Mouse (Mus musculus) induced T-regulatory cell, adult 2 months (primary cell): ENCODE results near the gene Gm9833.
"Not testable (repeated sequence)": the region's sequence is repeated elsewhere in the genome, so short reads cannot be mapped to it uniquely, and the experiment has no call there.

Source experiments
- DNase-seq: peaks from one replicate; pipeline ENCODE4 v3.0.0-alpha.2; 2012; ENCODE audit warnings: low read depth

Gm9833 gene

GRCm38 (mm10) chr3:10087994-10088393 lies at the start of gene Gm9833:
Gm9833 (plus strand) TSS chr3:10088110.
- not testable (repeated sequence) for DNase-seq

GRCm38 (mm10) chr3:10070070-10070469 lies 17.8 kb upstream of the Gm9833 start:
- DNase-seq = no peak

GRCm38 (mm10) chr3:10075826-10076225 lies 12.1 kb upstream of the Gm9833 start:
- no peak for DNase-seq

- peak; percentile 20 for DNase-seq
Observed at GRCm38 (mm10) chr3:10077096-10077841, 10.6 kb upstream of the Gm9833 start.

- DNase-seq = no peak
Observed at GRCm38 (mm10) chr3:10078113-10078512, 9.8 kb upstream of the Gm9833 start.

- no peak for DNase-seq
Observed at GRCm38 (mm10) chr3:10081336-10081735, 6.6 kb upstream of the Gm9833 start.

GRCm38 (mm10) chr3:10081911-10082541 lies 5.9 kb upstream of the Gm9833 start:
- no peak for DNase-seq

GRCm38 (mm10) chr3:10082545-10083062 lies 5.3 kb upstream of the Gm9833 start:
- no peak for DNase-seq

- no peak for DNase-seq
Observed at GRCm38 (mm10) chr3:10084102-10084501, 3.8 kb upstream of the Gm9833 start.

- no peak for DNase-seq
Observed at GRCm38 (mm10) chr3:10085396-10086119, 2.4 kb upstream of the Gm9833 start.

GRCm38 (mm10) chr3:10087511-10087910 lies 399 bp upstream of the Gm9833 start:
- DNase-seq = no peak

- no peak for DNase-seq
Observed at GRCm38 (mm10) chr3:10091616-10092140, 3.8 kb downstream of the Gm9833 start.

- DNase-seq = no peak
Observed at GRCm38 (mm10) chr3:10092499-10092898, 4.6 kb downstream of the Gm9833 start.

- DNase-seq = no peak
Observed at GRCm38 (mm10) chr3:10092914-10093313, 5.0 kb downstream of the Gm9833 start.

- DNase-seq = no peak
Observed at GRCm38 (mm10) chr3:10095076-10095622, 7.2 kb downstream of the Gm9833 start.

GRCm38 (mm10) chr3:10099756-10100155 lies 11.8 kb downstream of the Gm9833 start:
- DNase-seq = no peak

GRCm38 (mm10) chr3:10111570-10111969 lies 23.7 kb downstream of the Gm9833 start:
- DNase-seq = no peak

- DNase-seq = no peak
Observed at GRCm38 (mm10) chr3:10112196-10112595, 24.3 kb downstream of the Gm9833 start.

GRCm38 (mm10) chr3:10112660-10113059 lies 24.8 kb downstream of the Gm9833 start:
- DNase-seq = no peak

GRCm38 (mm10) chr3:10116531-10116930 lies 28.6 kb downstream of the Gm9833 start:
- DNase-seq = no peak

- no peak for DNase-seq
Observed at GRCm38 (mm10) chr3:10121232-10121631, 33.3 kb downstream of the Gm9833 start.
